In genomic region chr3:93444343-93445164, GRCm38 (mm10) we compare ENCODE assay signal across 9 mouse cellular contexts. TPM values are rescaled to one million over a fixed set of nuclear protein-coding genes. Genes with fewer than 3 reads are reported as not detected.
A peak's percentile ranks its signal among the peaks of the same experiment; 100 is the strongest.
DNase-seq lines count a peak whose midpoint lies in the region; ATAC-seq and TF ChIP-seq lines count a peak whose summit lies in the region.
"Had no signal": no experiment of that assay in that cellular context is flagged by ENCODE, and none has a peak within 500 bp of the region (broad histone marks: within the 10 kb centered on the region; RNA-seq: fewer than 3 reads in every experiment).

No protein-coding gene starts in this region.

- H3K4me3 ChIP-seq in spleen, adult 2 months (ENCODE audit: extremely low read depth, insufficient read depth, insufficient read length): peak overlapping the region; percentile 45
- peak overlapping the region; percentile 44 for H3K4me3 ChIP-seq in forebrain, embryonic 11.5 days (ENCODE audit: low read depth, low read length)
- peak overlapping the region; percentile 49 to 55 for H3K4me3 ChIP-seq in heart, embryonic 14.5 days (ENCODE audit: control insufficient read depth in 1 of 2, insufficient read depth in 1 of 2, low read depth in 1 of 2, low read length in 2 of 2)
- peak overlapping the region; percentile 47 for H3K4me3 ChIP-seq in kidney, postnatal 0 days (replicated peaks; ENCODE audit: low read depth, low read length)
- peak overlapping the region; percentile 58 for H3K4me3 ChIP-seq in liver, embryonic 11.5 days (ENCODE audit: low read depth, low read length)

- H3K36me3 ChIP-seq in spleen, adult 2 months (ENCODE audit: control insufficient read depth, insufficient read depth, low read length): no peaks in the 10 kb centered on the region
- H3K36me3 ChIP-seq in forebrain, embryonic 11.5 days (ENCODE audit: control insufficient read depth, insufficient read depth, low read length): no peaks in the 10 kb centered on the region
- no peaks in the 10 kb centered on the region for H3K36me3 ChIP-seq in heart, embryonic 14.5 days (ENCODE audit: control insufficient read depth, insufficient read depth, low read length)
- no peaks in the 10 kb centered on the region for H3K36me3 ChIP-seq in kidney, postnatal 0 days (ENCODE audit: insufficient read depth, low read length)
- H3K36me3 ChIP-seq in liver, embryonic 11.5 days (ENCODE audit: control insufficient read depth, insufficient read depth, low read length): no peaks in the 10 kb centered on the region

- H3K27ac ChIP-seq in spleen, adult 2 months (ENCODE audit: insufficient read depth, low read length): no peak overlapping the region
- H3K27ac ChIP-seq in forebrain, embryonic 11.5 days (ENCODE audit: low read depth, low read length): no peak overlapping the region
- H3K27ac ChIP-seq in heart, embryonic 14.5 days (replicated peaks in 1 of 2; ENCODE audit: control insufficient read depth in 1 of 2, insufficient read depth in 1 of 2, low read depth in 2 of 2, low read length in 2 of 2): no peak overlapping the region
- peak overlapping the region; percentile 39; the same call in 1 of the 2 replicates for H3K27ac ChIP-seq in kidney, postnatal 0 days
- peak overlapping the region; percentile 39; the same call in 1 of the 2 replicates for H3K27ac ChIP-seq in liver, embryonic 11.5 days (ENCODE audit: low read depth, low read length)

- peaks cover 6% of the 10 kb centered on the region; the same call in 1 of the 2 replicates for H3K4me1 ChIP-seq in spleen, adult 2 months (ENCODE audit: control insufficient read depth, insufficient read depth, insufficient read length)
- H3K4me1 ChIP-seq in forebrain, embryonic 11.5 days (replicated peaks; ENCODE audit: control insufficient read depth, insufficient read depth, low read length): peaks cover 2% of the 10 kb centered on the region; the same call in 1 of the 2 replicates
- H3K4me1 ChIP-seq in heart, embryonic 14.5 days (ENCODE audit: control insufficient read depth in 2 of 2, insufficient read depth in 2 of 2, low read length in 2 of 2): peaks cover 6 to 12% of the 10 kb centered on the region in 2 experiments; a peak in 2 of 4 replicates
- peaks cover 9% of the 10 kb centered on the region for H3K4me1 ChIP-seq in kidney, postnatal 0 days (replicated peaks; ENCODE audit: insufficient read depth, low read length)
- no peaks in the 10 kb centered on the region; the same call in 1 of the 2 replicates for H3K4me1 ChIP-seq in liver, embryonic 11.5 days (replicated peaks; ENCODE audit: control insufficient read depth, insufficient read depth, low read length)

- TF ChIP-seq CTCF in spleen, adult 2 months (IDR thresholded peaks at IDR 0.05; ENCODE audit: extremely low read depth, insufficient read depth, insufficient read length, insufficient replicate concordance): no peak
- no peak for TF ChIP-seq CTCF in kidney, postnatal 0 days (IDR thresholded peaks at IDR 0.05; ENCODE audit: low read depth)

- peaks cover 26% of the 10 kb centered on the region for H3K27me3 ChIP-seq in spleen, adult 2 months (ENCODE audit: control insufficient read depth, insufficient read depth, low read length)
- H3K27me3 ChIP-seq in forebrain, embryonic 11.5 days (ENCODE audit: control insufficient read depth, insufficient read depth, low read length): peaks cover 20% of the 10 kb centered on the region; the same call in 1 of the 2 replicates
- peaks cover 49% of the 10 kb centered on the region for H3K27me3 ChIP-seq in heart, embryonic 14.5 days (ENCODE audit: control insufficient read depth, insufficient read depth, low read length)
- peaks cover 13% of the 10 kb centered on the region for H3K27me3 ChIP-seq in kidney, postnatal 0 days (ENCODE audit: insufficient read depth, low read length)
- H3K27me3 ChIP-seq in liver, embryonic 11.5 days (replicated peaks; ENCODE audit: control insufficient read depth, insufficient read depth, low read length): peaks cover 60% of the 10 kb centered on the region
- H3K27me3 ChIP-seq: CH12.LX had no signal

- no peaks in the 10 kb centered on the region for H3K9me3 ChIP-seq in forebrain, embryonic 11.5 days (ENCODE audit: control insufficient read depth, low read length)
- H3K9me3 ChIP-seq in heart, embryonic 14.5 days (ENCODE audit: control insufficient read depth, low read length): no peaks in the 10 kb centered on the region
- H3K9me3 ChIP-seq in kidney, postnatal 0 days (replicated peaks; ENCODE audit: low read length): no peaks in the 10 kb centered on the region
- no peaks in the 10 kb centered on the region for H3K9me3 ChIP-seq in liver, embryonic 11.5 days (ENCODE audit: control insufficient read depth, low read length)

- TF ChIP-seq POLR2A in spleen, adult 2 months (IDR thresholded peaks at IDR 0.05; ENCODE audit: low read depth, low read length): no peak

- peak; percentile 84 for ATAC-seq in forebrain, embryonic 11.5 days (replicated peaks; ENCODE audit: low FRiP score)
- ATAC-seq in heart, embryonic 14.5 days (ENCODE audit: insufficient number of reproducible peaks, insufficient read depth, low FRiP score, low read depth): peak; percentile 57
- peak; percentile 65; the same call in 1 of the 2 replicates for ATAC-seq in kidney, postnatal 0 days (replicated peaks; ENCODE audit: low FRiP score, low read depth)
- peak; percentile 77 for ATAC-seq in liver, embryonic 11.5 days (replicated peaks; ENCODE audit: low FRiP score)
- ATAC-seq in monocyte, adult 5-6 weeks (replicated peaks; ENCODE audit: insufficient number of reproducible peaks, low FRiP score, low TSS enrichment, poor library complexity, severe bottlenecking): peak; percentile 42

- H3K4me2 ChIP-seq in forebrain, embryonic 11.5 days (ENCODE audit: low read depth, low read length, severe bottlenecking): peak overlapping the region; percentile 90
- H3K4me2 ChIP-seq in heart, embryonic 14.5 days (ENCODE audit: low read length): peak overlapping the region; percentile 76
- H3K4me2 ChIP-seq in kidney, postnatal 0 days (ENCODE audit: low read length): peak overlapping the region; percentile 94
- peak overlapping the region; percentile 80 for H3K4me2 ChIP-seq in liver, embryonic 11.5 days

- under 1% methylated on average over 56 of the region's 56 CpGs for WGBS in spleen, adult 2 months
- WGBS in forebrain, embryonic 11.5 days: under 1% methylated on average over 56 of the region's 56 CpGs
- under 1% methylated on average over 56 of the region's 56 CpGs for WGBS in heart, embryonic 14.5 days
- under 1% methylated on average over 56 of the region's 56 CpGs for WGBS in kidney, postnatal 0 days
- WGBS in liver, embryonic 11.5 days: 1% methylated on average over 56 of the region's 56 CpGs

- peak overlapping the region; percentile 57 for H3K9ac ChIP-seq in forebrain, embryonic 11.5 days (ENCODE audit: low read length)
- H3K9ac ChIP-seq in heart, embryonic 14.5 days (ENCODE audit: low read length): peak overlapping the region; percentile 31
- peak overlapping the region; percentile 41; the same call in 1 of the 2 replicates for H3K9ac ChIP-seq in kidney, postnatal 0 days (ENCODE audit: low read depth, low read length)
- 0 out of 2 replicates have a peak overlapping the region, but pooled peaks have one; percentile 5 for H3K9ac ChIP-seq in liver, embryonic 11.5 days (ENCODE audit: low read depth, low read length)

- no peak for DNase-seq in spleen, adult 2 months (ENCODE audit: low read depth in 1 of 2, low spot score in 2 of 2)
- DNase-seq in spleen, postnatal 14 days (ENCODE audit: low spot score in 2 of 2): no peak
- peak; percentile 87 for DNase-seq in forebrain, embryonic 11.5 days (ENCODE audit: low spot score)
- DNase-seq in kidney, postnatal 0 days (ENCODE audit: low spot score): peak; percentile 86
- DNase-seq in liver, embryonic 11.5 days (ENCODE audit: low spot score): peak; percentile 79
- peak; percentile 69 for DNase-seq in telencephalon, adult 2 months (ENCODE audit: low read depth, low spot score)

RNA-seq across cellular contexts. Expression of gene Tchh, which starts 2.4 kb away (rescaled TPM):
- 0.01 TPM in 1 of 2 replicates, not detected in the other for polyA plus RNA-seq in spleen, adult 2 months (2012; rRNA removed)
- polyA plus RNA-seq in forebrain, embryonic 11.5 days (2014; fragmentation: Nextera tagmentation; extraction: Ambion mirVana): 0.25 and 0.40 TPM in 2 replicates
- polyA plus RNA-seq in heart, embryonic 14.5 days (2014; fragmentation: Nextera tagmentation; extraction: Ambion mirVana): 0.42 and 0.47 TPM in 2 replicates
- 6.7 and 7.1 TPM in 2 replicates for polyA plus RNA-seq in kidney, postnatal 0 days (2015; fragmentation: Nextera tagmentation; extraction: Ambion mirVana)
- 0.11 and 0.53 TPM in 2 replicates for polyA plus RNA-seq in liver, embryonic 11.5 days (2014; fragmentation: Nextera tagmentation; extraction: Ambion mirVana)
- 0.29 to 0.32 TPM in 2 of 3 replicates, not detected in the other for total RNA-seq in monocyte, adult 5-6 weeks (2017)
- total RNA-seq: CH12.LX had no signal

RNA-seq across cellular contexts. Expression of gene Tchhl1, which starts 24.0 kb away (rescaled TPM):
- polyA plus RNA-seq in spleen, adult 2 months (2012; rRNA removed): not detected in 2 replicates
- not detected in 2 replicates for polyA plus RNA-seq in forebrain, embryonic 11.5 days (2014; fragmentation: Nextera tagmentation; extraction: Ambion mirVana)
- polyA plus RNA-seq in heart, embryonic 14.5 days (2014; fragmentation: Nextera tagmentation; extraction: Ambion mirVana): not detected in 2 replicates
- polyA plus RNA-seq in kidney, postnatal 0 days (2015; fragmentation: Nextera tagmentation; extraction: Ambion mirVana): 0.28 and 0.33 TPM in 2 replicates
- not detected in 2 replicates for polyA plus RNA-seq in liver, embryonic 11.5 days (2014; fragmentation: Nextera tagmentation; extraction: Ambion mirVana)
- not detected in 3 replicates for total RNA-seq in monocyte, adult 5-6 weeks (2017)
- total RNA-seq: CH12.LX had no signal

RNA-seq across cellular contexts. Expression of gene Rptn, which starts 51.1 kb away (rescaled TPM):
- polyA plus RNA-seq in spleen, adult 2 months (2012; rRNA removed): not detected in 2 replicates
- polyA plus RNA-seq in forebrain, embryonic 11.5 days (2014; fragmentation: Nextera tagmentation; extraction: Ambion mirVana): not detected in 2 replicates
- polyA plus RNA-seq in heart, embryonic 14.5 days (2014; fragmentation: Nextera tagmentation; extraction: Ambion mirVana): not detected in 2 replicates
- 0.04 and 0.05 TPM in 2 replicates for polyA plus RNA-seq in kidney, postnatal 0 days (2015; fragmentation: Nextera tagmentation; extraction: Ambion mirVana)
- not detected in 2 replicates for polyA plus RNA-seq in liver, embryonic 11.5 days (2014; fragmentation: Nextera tagmentation; extraction: Ambion mirVana)
- not detected in 3 replicates for total RNA-seq in monocyte, adult 5-6 weeks (2017)
- total RNA-seq: CH12.LX had no signal

Comparison
In these comparisons a context has a peak if more than half of its experiments do, and no peak if none do; other contexts are left out.
1. DNase-seq: peak in forebrain, embryonic 11.5 days (single experiment), kidney, postnatal 0 days (single experiment), liver, embryonic 11.5 days (single experiment) and telencephalon, adult 2 months (single experiment); none in spleen, adult 2 months (0 of 2) and spleen, postnatal 14 days (0 of 2).
2. H3K27ac ChIP-seq: peak in kidney, postnatal 0 days (single experiment) and liver, embryonic 11.5 days (single experiment); none in spleen, adult 2 months (single experiment), forebrain, embryonic 11.5 days (single experiment) and heart, embryonic 14.5 days (0 of 2).
3. H3K9ac ChIP-seq: peak in every context shown above with its lines; median percentile 57 in forebrain, embryonic 11.5 days; 41 in kidney, postnatal 0 days; 31 in heart, embryonic 14.5 days; 5 in liver, embryonic 11.5 days.
4. Peak in every context shown above with its lines, with median percentiles within 50 percentile points of each other: H3K4me3 ChIP-seq, ATAC-seq and H3K4me2 ChIP-seq.